ENCODE assay signal across 19 mouse cellular contexts in the genomic region with DNA sequence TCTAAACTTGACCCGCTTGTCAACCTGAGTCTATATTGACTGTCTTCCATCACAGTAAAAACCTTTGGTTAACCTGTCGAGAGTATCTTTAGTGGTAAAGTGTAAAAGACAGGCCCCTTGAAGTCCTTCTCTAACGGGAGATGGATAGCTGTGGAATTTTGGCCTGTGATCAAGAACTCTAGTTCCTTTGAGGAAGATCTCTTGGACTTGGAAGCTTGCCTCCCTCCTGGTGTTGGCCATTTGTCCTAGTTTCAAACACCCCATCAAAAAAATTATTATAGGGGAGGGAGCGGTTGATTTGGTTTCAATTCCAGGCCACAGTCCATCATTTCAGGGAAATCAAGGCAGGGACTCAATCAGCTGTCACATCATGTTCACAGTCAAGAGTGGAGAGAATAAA. TPM values are rescaled to one million over a fixed set of nuclear protein-coding genes. Genes with fewer than 3 reads are reported as not detected.
DNase-seq lines count a peak whose midpoint lies in the region; ATAC-seq and TF ChIP-seq lines count a peak whose summit lies in the region.
"Had no signal": no experiment of that assay in that cellular context is flagged by ENCODE, and none has a peak within 500 bp of the region (broad histone marks: within the 10 kb centered on the region; RNA-seq: fewer than 3 reads in every experiment).

No protein-coding gene starts in this region.

- H3K27ac ChIP-seq in lung, postnatal 0 days (ENCODE audit: low read length): no peak overlapping the region
- no peak overlapping the region for H3K27ac ChIP-seq in kidney, embryonic 14.5 days (ENCODE audit: low read depth, low read length)
- H3K27ac ChIP-seq: embryonic facial prominence, embryonic 10.5 days; forebrain, embryonic 13.5 days; heart, adult 2 months; heart, embryonic 15.5 days; hindbrain, embryonic 15.5 days had no signal

- no peaks in the 10 kb centered on the region for H3K27me3 ChIP-seq in lung, postnatal 0 days (replicated peaks; ENCODE audit: insufficient read depth, low read length)
- no peaks in the 10 kb centered on the region for H3K27me3 ChIP-seq in kidney, embryonic 14.5 days (ENCODE audit: control insufficient read depth, insufficient read depth, low read length)
- H3K27me3 ChIP-seq: forebrain, embryonic 13.5 days; heart, embryonic 15.5 days had no signal

- no peaks in the 10 kb centered on the region for H3K4me1 ChIP-seq in lung, postnatal 0 days (ENCODE audit: insufficient read depth, low read depth, low read length)
- 0 out of 2 replicates have a peak, but pooled peaks cover 4% of the 10 kb centered on the region for H3K4me1 ChIP-seq in kidney, embryonic 14.5 days (ENCODE audit: control insufficient read depth, insufficient read depth, low read length)
- H3K4me1 ChIP-seq: embryonic facial prominence, embryonic 10.5 days; forebrain, embryonic 13.5 days; heart, embryonic 15.5 days; hindbrain, embryonic 15.5 days had no signal

- H3K4me2 ChIP-seq in lung, postnatal 0 days (replicated peaks; ENCODE audit: low read depth, low read length): no peak overlapping the region
- no peak overlapping the region for H3K4me2 ChIP-seq in kidney, embryonic 14.5 days (replicated peaks; ENCODE audit: low read depth, low read length)
- H3K4me2 ChIP-seq: forebrain, embryonic 13.5 days; heart, embryonic 11.5 days; heart, embryonic 15.5 days; hindbrain, embryonic 15.5 days had no signal

- H3K9me3 ChIP-seq in lung, postnatal 0 days (ENCODE audit: low read length): no peaks in the 10 kb centered on the region
- H3K9me3 ChIP-seq in kidney, embryonic 14.5 days (ENCODE audit: control insufficient read depth, low read length): no peaks in the 10 kb centered on the region
- H3K9me3 ChIP-seq: embryonic facial prominence, embryonic 10.5 days; heart, embryonic 15.5 days; hindbrain, embryonic 15.5 days had no signal

- TF ChIP-seq CTCF in lung, postnatal 0 days (IDR thresholded peaks at IDR 0.05): no peak

- no peak overlapping the region for H3K4me3 ChIP-seq in lung, postnatal 0 days (ENCODE audit: low read depth, low read length)
- H3K4me3 ChIP-seq in kidney, embryonic 14.5 days (ENCODE audit: low read length): no peak overlapping the region
- H3K4me3 ChIP-seq: embryonic facial prominence, embryonic 10.5 days; forebrain, embryonic 13.5 days; heart, adult 2 months; heart, embryonic 15.5 days; hindbrain, embryonic 15.5 days had no signal

- peak; percentile 40 for DNase-seq in cerebellum, adult 9-11 months
- DNase-seq in cerebellum, adult 11-12 months: no peak
- DNase-seq in lung, postnatal 0 days (ENCODE audit: low spot score): peak; percentile 40
- DNase-seq in lung, adult 18-20 months: no peak
- peak; percentile 27 for DNase-seq in lung, postnatal 10 days
- no peak for DNase-seq in ovary, postnatal 10 days (ENCODE audit: low spot score)
- DNase-seq: adrenal gland, adult 2 months; adrenal gland, postnatal 25 days; forebrain, postnatal 0 days; gastrocnemius, postnatal 14 days; heart, adult 2 months; heart, postnatal 14 days had no signal

- no peak overlapping the region for H3K9ac ChIP-seq in lung, postnatal 0 days (replicated peaks; ENCODE audit: low read depth)
- no peak overlapping the region for H3K9ac ChIP-seq in kidney, embryonic 14.5 days (ENCODE audit: low read depth, low read length)
- H3K9ac ChIP-seq: forebrain, embryonic 13.5 days; forebrain, postnatal 0 days; heart, embryonic 15.5 days; hindbrain, embryonic 15.5 days had no signal

- TF ChIP-seq EP300 in lung, postnatal 0 days (IDR thresholded peaks at IDR 0.05): no peak

- no peak for ATAC-seq in lung, postnatal 0 days
- no peak for ATAC-seq in kidney, embryonic 14.5 days (ENCODE audit: low FRiP score, low TSS enrichment)
- ATAC-seq: forebrain, embryonic 13.5 days; forebrain, postnatal 0 days; intestine, embryonic 16.5 days had no signal

- H3K36me3 ChIP-seq in lung, postnatal 0 days (ENCODE audit: insufficient read depth, low read length): no peaks in the 10 kb centered on the region
- H3K36me3 ChIP-seq in kidney, embryonic 14.5 days (ENCODE audit: control insufficient read depth, insufficient read depth, low read length): no peaks in the 10 kb centered on the region
- H3K36me3 ChIP-seq: embryonic facial prominence, embryonic 10.5 days; heart, embryonic 15.5 days; hindbrain, embryonic 15.5 days had no signal

- 47% methylated on average over 4 of the region's 4 CpGs for WGBS in lung, postnatal 0 days
- WGBS in kidney, embryonic 14.5 days: 87% methylated on average over 4 of the region's 4 CpGs

RNA-seq across cellular contexts. Expression of a gene that starts 57.5 kb away (rescaled TPM):
- 0.02 and 0.05 TPM in 2 replicates for polyA plus RNA-seq in lung, postnatal 0 days (2015; fragmentation: Nextera tagmentation; extraction: Ambion mirVana)
- 0.76 and 0.96 TPM in 2 replicates for polyA plus RNA-seq in kidney, embryonic 14.5 days (2014; fragmentation: Nextera tagmentation; extraction: Ambion mirVana)
- polyA plus RNA-seq: heart, embryonic 11.5 days had no signal

Comparison
In these comparisons a context has a peak if more than half of its experiments do, and no peak if none do; other contexts are left out.
1. DNase-seq: peak in cerebellum, adult 9-11 months (single experiment), lung, postnatal 0 days (single experiment) and lung, postnatal 10 days (single experiment); none in cerebellum, adult 11-12 months (single experiment), lung, adult 18-20 months (0 of 2) and ovary, postnatal 10 days (single experiment).